Mouse (Mus musculus) left cerebral cortex, adult 11 months (tissue): ENCODE results near the gene Atp10a.

Experiments
- DNase-seq: peaks from one replicate; pipeline ENCODE4 v3.0.0; 2022; ENCODE audit warnings: low spot score

Atp10a gene

GRCm38 (mm10) chr7:58690069-58690923 lies 34.3 kb downstream of the Atp10a start:
- no peak for DNase-seq

GRCm38 (mm10) chr7:58690997-58691596 lies 35.1 kb downstream of the Atp10a start:
- no peak for DNase-seq

- no peak for DNase-seq
Observed at GRCm38 (mm10) chr7:58692704-58693103, 36.7 kb downstream of the Atp10a start.

GRCm38 (mm10) chr7:58693342-58693741 lies 37.4 kb downstream of the Atp10a start:
- no peak for DNase-seq

GRCm38 (mm10) chr7:58695661-58696060 lies 39.7 kb downstream of the Atp10a start:
- no peak for DNase-seq

GRCm38 (mm10) chr7:58697092-58697491 lies 41.1 kb downstream of the Atp10a start:
- no peak for DNase-seq

GRCm38 (mm10) chr7:58698738-58699442 lies 42.9 kb downstream of the Atp10a start:
- DNase-seq = no peak

- no peak for DNase-seq
Observed at GRCm38 (mm10) chr7:58701311-58701710, 45.3 kb downstream of the Atp10a start.

GRCm38 (mm10) chr7:58705158-58705557 lies 49.2 kb downstream of the Atp10a start:
- no peak for DNase-seq

GRCm38 (mm10) chr7:58709306-58709705 lies 53.3 kb downstream of the Atp10a start:
- DNase-seq = no peak

- no peak for DNase-seq
Observed at GRCm38 (mm10) chr7:58710312-58710711, 54.3 kb downstream of the Atp10a start.

- no peak for DNase-seq
Observed at GRCm38 (mm10) chr7:58711811-58712210, 55.8 kb downstream of the Atp10a start.

- DNase-seq = no peak
Observed at GRCm38 (mm10) chr7:58715576-58716144, 59.7 kb downstream of the Atp10a start.

GRCm38 (mm10) chr7:58716626-58717025 lies 60.7 kb downstream of the Atp10a start:
- DNase-seq = no peak

GRCm38 (mm10) chr7:58718556-58718955 lies 62.6 kb downstream of the Atp10a start:
- no peak for DNase-seq

GRCm38 (mm10) chr7:58719218-58719938 lies 63.4 kb downstream of the Atp10a start:
- DNase-seq = no peak

GRCm38 (mm10) chr7:58722250-58722649 lies 66.3 kb downstream of the Atp10a start:
- DNase-seq = no peak

GRCm38 (mm10) chr7:58730201-58730600 lies 74.2 kb downstream of the Atp10a start:
- peak; percentile 66 for DNase-seq

GRCm38 (mm10) chr7:58730831-58731230 lies 74.9 kb downstream of the Atp10a start:
- DNase-seq = no peak

- DNase-seq = no peak
Observed at GRCm38 (mm10) chr7:58732406-58732805, 76.4 kb downstream of the Atp10a start.

- no peak for DNase-seq
Observed at GRCm38 (mm10) chr7:58733490-58733901, 77.5 kb downstream of the Atp10a start.
